Mouse (Mus musculus) layer of hippocampus, adult 2 months (tissue): ENCODE data around the gene Sp2. TPM values are rescaled to one million over a fixed set of nuclear protein-coding genes. Genes with fewer than 3 reads are reported as not detected.

Source experiments
- DNase-seq, 2 experiments: peaks; one replicate each; pipeline ENCODE4 v3.0.0; 2022; ENCODE audit warnings: low spot score in 2 of 2
- H3K27ac ChIP-seq: fragments of 200-600 bp; 2 replicates; pipeline ENCODE4 v1.8.1; 2022
- H3K4me3 ChIP-seq: fragments of 200-600 bp; 2 replicates; pipeline ENCODE4 v1.8.1; 2022; ENCODE audit warnings: mild to moderate bottlenecking
- CTCF ChIP-seq: fragments of 200-600 bp; conservative IDR thresholded peaks from 2 replicates; pipeline ENCODE4 v1.8.1; 2022; ENCODE audit warnings: antibody characterized with exemption, mild to moderate bottlenecking, moderate library complexity
- total RNA-seq, 2 experiments: library from RNA; stranded (reverse); gene quantifications; 2 replicates each; pipeline ENCODE4 v1.2.3; 2021

Gene Sp2
- total RNA-seq, 2 experiments from 2014 or later = 15.9 to 17.2 TPM

DNA sequence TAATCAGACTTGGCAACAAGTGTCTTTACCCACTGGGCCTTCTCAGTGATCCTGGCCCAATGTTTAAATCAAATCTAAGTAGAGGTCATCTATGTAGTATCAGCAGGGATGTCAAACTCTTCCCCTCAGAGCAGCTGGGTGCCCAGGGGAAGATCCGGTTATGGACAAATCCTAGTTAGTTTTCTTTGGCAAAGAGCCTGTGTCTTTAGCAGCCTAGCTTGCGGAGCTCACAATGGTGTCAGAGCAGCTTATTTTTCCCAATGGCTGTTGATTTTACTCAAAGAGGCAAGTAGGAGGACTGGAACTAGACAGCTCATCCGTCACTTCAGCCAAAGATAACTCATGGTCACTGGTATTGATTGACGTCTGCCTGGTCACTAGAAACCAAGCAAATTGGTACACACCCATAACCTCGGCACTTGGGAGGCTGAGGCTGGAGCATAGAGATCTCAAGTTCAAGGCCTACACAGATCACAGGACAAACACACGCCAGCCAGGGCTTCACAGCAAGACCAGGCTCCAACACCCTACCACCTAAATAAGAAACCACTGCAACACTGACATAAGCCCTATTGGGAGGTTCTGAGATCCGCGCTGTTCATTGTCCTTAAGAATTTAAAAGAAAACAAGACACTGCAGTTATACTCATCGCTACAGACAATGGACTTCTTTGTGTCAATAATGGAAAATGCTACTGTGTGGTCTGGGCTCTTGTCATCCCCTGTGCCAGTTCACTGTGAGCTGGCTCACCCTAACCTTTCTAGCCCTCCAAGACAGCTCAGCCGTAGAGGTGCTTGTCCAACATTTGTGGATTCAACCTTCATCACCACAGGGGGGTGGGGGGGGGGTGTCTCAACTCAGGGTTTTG is 7.0 kb downstream of the Sp2 start:
- no peak for TF ChIP-seq CTCF
- Histone ChIP-seq H3K27ac (peak overlapping the region; percentile 99), H3K4me3 (peak overlapping the region; percentile 69; the same call in 1 of the 2 replicates)
- DNase-seq = no peak

GRCm38 (mm10) chr11:96974813-96975212 is 7.9 kb downstream of the Sp2 start:
- DNase-seq = no peak
- Histone ChIP-seq H3K27ac (peak overlapping the region; percentile 99; the same call in 1 of the 2 replicates), H3K4me3 (no peak overlapping the region)
- no peak for TF ChIP-seq CTCF

DNA sequence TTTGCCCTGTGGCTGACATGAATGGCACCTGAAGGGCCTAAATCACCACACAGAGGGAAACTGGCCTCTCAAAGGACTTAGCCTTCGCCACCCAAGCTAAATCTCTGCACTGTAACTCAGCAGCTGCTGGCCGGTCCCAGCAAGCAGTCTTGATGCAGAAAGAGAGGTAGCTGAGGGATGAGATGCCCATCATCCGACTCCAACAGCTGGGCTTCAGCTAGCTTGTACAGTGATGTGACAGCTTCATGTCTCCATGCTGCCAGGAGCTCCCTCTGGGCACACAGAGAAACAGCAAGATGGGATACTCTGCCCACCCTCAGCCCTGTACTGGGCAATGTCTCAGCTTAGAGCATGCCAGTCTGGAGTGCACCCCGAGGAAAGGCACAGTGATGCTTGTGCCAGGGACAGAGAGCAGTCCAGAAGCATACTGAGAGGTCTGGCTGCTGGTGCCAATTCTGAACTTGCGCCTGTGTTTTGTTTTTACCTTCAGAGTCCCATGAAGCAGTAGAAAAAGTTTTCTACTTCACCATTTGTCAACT is 9.3 kb downstream of the Sp2 start:
- TF ChIP-seq CTCF = no peak
- Histone ChIP-seq H3K4me3 (no peak overlapping the region), H3K27ac (peak overlapping the region; percentile 85)
- DNase-seq = no peak

DNA sequence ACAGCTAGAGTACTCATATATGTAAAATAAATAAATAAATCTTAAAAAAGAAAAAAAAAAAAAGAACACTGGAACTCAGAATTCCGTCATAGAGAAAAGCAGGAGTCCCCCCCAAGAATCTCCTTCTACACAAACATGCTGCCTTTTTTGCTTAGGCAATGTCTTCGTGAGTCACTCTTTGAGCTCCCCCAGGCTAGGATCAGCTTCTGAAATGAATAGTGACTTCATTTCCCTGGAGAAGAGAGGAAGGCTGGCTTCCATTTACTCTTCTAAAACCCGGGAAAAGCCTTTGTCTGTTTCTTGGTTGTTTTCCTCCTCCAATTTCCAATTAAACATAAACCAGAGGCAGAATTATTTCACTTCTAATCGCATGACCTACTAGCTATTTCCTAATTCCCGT is 9.9 kb downstream of the Sp2 start:
- no peak overlapping the region for H3K4me3 ChIP-seq
- peak overlapping the region; percentile 85 for H3K27ac ChIP-seq
- no peak for TF ChIP-seq CTCF
- no peak for DNase-seq

- H3K4me3 ChIP-seq = no peak overlapping the region
- TF ChIP-seq CTCF = no peak
- H3K27ac ChIP-seq = peak overlapping the region; percentile 85; the same call in 1 of the 2 replicates
- DNase-seq = no peak
Observed at GRCm38 (mm10) chr11:96970341-96970740, 12.4 kb downstream of the Sp2 start.

DNA sequence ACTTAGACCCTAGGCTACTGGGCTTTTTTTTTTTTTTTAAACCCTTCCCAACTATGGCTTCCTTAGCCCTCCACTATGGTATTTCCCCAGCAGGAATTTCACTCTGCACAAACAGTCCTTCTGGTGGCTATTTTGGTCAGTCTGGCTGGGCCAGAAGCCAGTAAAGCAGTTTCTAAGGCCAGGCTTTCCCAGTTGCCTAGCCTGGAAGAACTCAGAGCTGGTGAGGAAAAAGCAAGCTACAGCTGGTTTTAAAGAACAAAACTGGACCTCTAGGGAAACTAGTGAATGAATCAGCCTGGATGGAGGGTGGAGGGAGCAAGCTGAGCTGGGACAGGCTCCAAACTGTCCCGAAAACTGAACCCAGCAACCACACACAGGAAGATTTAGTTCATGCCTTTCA is 13.0 kb downstream of the Sp2 start:
- TF ChIP-seq CTCF = no peak
- DNase-seq = no peak
- Histone ChIP-seq H3K4me3 (no peak overlapping the region), H3K27ac (peak overlapping the region; percentile 85)

GRCm38 (mm10) chr11:96969280-96969722 is 13.5 kb downstream of the Sp2 start:
- H3K27ac ChIP-seq = peak overlapping the region; percentile 85
- DNase-seq = no peak
- no peak for TF ChIP-seq CTCF
- no peak overlapping the region for H3K4me3 ChIP-seq

DNA sequence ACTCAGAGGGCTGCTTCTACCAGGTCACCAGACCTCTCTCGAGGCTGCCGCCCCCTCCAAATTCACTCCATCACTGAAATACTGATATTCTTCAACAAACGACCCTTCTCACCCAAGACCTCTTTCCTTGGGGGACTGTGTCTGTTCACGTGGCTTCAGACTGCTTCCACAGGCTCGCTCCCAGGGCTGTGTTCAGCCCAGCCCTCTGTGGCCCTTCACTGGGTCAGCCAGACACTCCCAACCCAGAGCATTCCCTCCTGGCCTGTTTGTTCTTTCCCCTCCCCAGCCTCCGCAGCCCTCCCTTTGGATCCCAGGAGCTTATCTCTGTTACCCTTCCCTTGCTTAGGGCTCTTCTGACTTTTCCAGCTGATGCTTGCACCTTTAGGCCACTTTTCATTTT is 14.3 kb downstream of the Sp2 start:
- Histone ChIP-seq H3K27ac (peak overlapping the region; percentile 85; the same call in 1 of the 2 replicates), H3K4me3 (no peak overlapping the region)
- no peak for TF ChIP-seq CTCF
- no peak for DNase-seq

- no peak for TF ChIP-seq CTCF
- no peak overlapping the region for H3K4me3 ChIP-seq
- H3K27ac ChIP-seq = peak overlapping the region; percentile 85
- DNase-seq = no peak
Observed at GRCm38 (mm10) chr11:96967544-96968269, 15.1 kb downstream of the Sp2 start.

- Histone ChIP-seq H3K4me3 (no peak overlapping the region), H3K27ac (peak overlapping the region; percentile 85)
- no peak for DNase-seq
- no peak for TF ChIP-seq CTCF
Observed at GRCm38 (mm10) chr11:96966914-96967543, 15.7 kb downstream of the Sp2 start.

GRCm38 (mm10) chr11:96966172-96966571 is 16.6 kb downstream of the Sp2 start:
- no peak for TF ChIP-seq CTCF
- no peak overlapping the region for H3K4me3 ChIP-seq

GRCm38 (mm10) chr11:96963580-96963979 is 19.2 kb downstream of the Sp2 start:
- TF ChIP-seq CTCF = peak; percentile 91
- peak; percentile 89 to 91 for DNase-seq
- no peak overlapping the region for H3K4me3 ChIP-seq
- H3K27ac ChIP-seq = no peak overlapping the region

More at GRCm38 (mm10) chr11:96966172-96966571, 16.6 kb downstream of the Sp2 start:
- no peak overlapping the region for H3K27ac ChIP-seq
- DNase-seq = no peak
